Mouse (Mus musculus): Measurements from ENCODE around the gene Btbd9. TPM values are rescaled to one million over a fixed set of nuclear protein-coding genes. Genes with fewer than 3 reads are reported as not detected.
"Not testable (repeated sequence)": the region's sequence is repeated elsewhere in the genome, so short reads cannot be mapped to it uniquely, and the experiment has no call there.

Gene Btbd9
- 81.0 and 85.5 TPM in 2 replicates for total RNA-seq (2014; rRNA removed)
- 138 TPM in 2 replicates for polyA plus RNA-seq (2015; fragmentation: Nextera tagmentation; extraction: Ambion mirVana)

- ATAC-seq (ENCODE audit: low FRiP score), result peak; percentile 91
Measured at GRCm38 (mm10) chr17:30575941-30576773, at the start of gene Btbd9. Gene Btbd9 (minus strand): TSS chr17:30576488.

GRCm38 (mm10) chr17:30624132-30624531, 47.8 kb upstream of the Btbd9 start, which contains the start of gene Dnah8:
Gene Dnah8 (plus strand): TSS chr17:30624354.
- not testable (repeated sequence) for H3K4me1 ChIP-seq (ENCODE audit: insufficient read depth, low read length); H3K27me3 ChIP-seq (ENCODE audit: insufficient read depth, low read length); DNase-seq (ENCODE audit: low spot score); H3K9ac ChIP-seq (replicated peaks; ENCODE audit: low read length, poor library complexity, severe bottlenecking); H3K4me3 ChIP-seq (ENCODE audit: low read depth, low read length); H3K4me2 ChIP-seq (ENCODE audit: low read depth, low read length, poor library complexity, severe bottlenecking); H3K9me3 ChIP-seq (ENCODE audit: low read length); ATAC-seq (ENCODE audit: low FRiP score); H3K27ac ChIP-seq (ENCODE audit: low read depth, low read length); H3K36me3 ChIP-seq (ENCODE audit: insufficient read depth, low read length)
- WGBS, result no CpG with 5 or more reads among the region's 20 CpGs

More at GRCm38 (mm10) chr17:30575941-30576773, at the start of gene Btbd9:
- Histone ChIP-seq H3K9me3 (ENCODE audit: low read length) (no peaks in the 10 kb centered on the region), H3K4me3 (ENCODE audit: low read depth, low read length) (peak within 1 kb of the TSS; percentile 72), H3K36me3 (ENCODE audit: insufficient read depth, low read length) (no peaks in the 10 kb centered on the region), H3K4me1 (ENCODE audit: insufficient read depth, low read length) (peaks cover 8% of the 10 kb centered on the region), H3K4me2 (ENCODE audit: low read depth, low read length, poor library complexity, severe bottlenecking) (peak within 1 kb of the TSS; percentile 73), H3K27me3 (ENCODE audit: insufficient read depth, low read length) (no peaks in the 10 kb centered on the region), H3K9ac (replicated peaks; ENCODE audit: low read length, poor library complexity, severe bottlenecking) (peak within 1 kb of the TSS; percentile 75), H3K27ac (ENCODE audit: low read depth, low read length) (peak within 1 kb of the TSS; percentile 92)
- WGBS, result under 1% methylated on average over 54 of the region's 94 CpGs
- no peak for TF ChIP-seq CTCF (IDR thresholded peaks at IDR 0.05)
- peak; percentile 92 for DNase-seq (ENCODE audit: low spot score)

- ATAC-seq (ENCODE audit: low FRiP score) (no peak), DNase-seq (ENCODE audit: low spot score) (no peak)
- Histone ChIP-seq H3K9me3 (ENCODE audit: low read length) (no peaks in the 10 kb centered on the region), H3K27ac (ENCODE audit: low read depth, low read length) (no peak overlapping the region), H3K4me3 (ENCODE audit: low read depth, low read length) (no peak overlapping the region), H3K9ac (replicated peaks; ENCODE audit: low read length, poor library complexity, severe bottlenecking) (no peak overlapping the region), H3K4me1 (ENCODE audit: insufficient read depth, low read length) (no peaks in the 10 kb centered on the region), H3K36me3 (ENCODE audit: insufficient read depth, low read length) (no peaks in the 10 kb centered on the region), H3K27me3 (ENCODE audit: insufficient read depth, low read length) (no peaks in the 10 kb centered on the region), H3K4me2 (ENCODE audit: low read depth, low read length, poor library complexity, severe bottlenecking) (no peak overlapping the region)
- TF ChIP-seq CTCF (IDR thresholded peaks at IDR 0.05), result no peak
- 89% methylated on average over 3 of the region's 3 CpGs for WGBS
Measured at GRCm38 (mm10) chr17:30623200-30623599, 46.9 kb upstream of the Btbd9 start.

- TF ChIP-seq CTCF (IDR thresholded peaks at IDR 0.05), result no peak
- Histone ChIP-seq H3K27me3 (ENCODE audit: insufficient read depth, low read length) (no peaks in the 10 kb centered on the region), H3K36me3 (ENCODE audit: insufficient read depth, low read length) (no peaks in the 10 kb centered on the region), H3K4me2 (ENCODE audit: low read depth, low read length, poor library complexity, severe bottlenecking) (no peak overlapping the region), H3K4me1 (ENCODE audit: insufficient read depth, low read length) (no peaks in the 10 kb centered on the region), H3K9me3 (ENCODE audit: low read length) (no peaks in the 10 kb centered on the region), H3K4me3 (ENCODE audit: low read depth, low read length) (no peak overlapping the region), H3K9ac (replicated peaks; ENCODE audit: low read length, poor library complexity, severe bottlenecking) (no peak overlapping the region), H3K27ac (ENCODE audit: low read depth, low read length) (no peak overlapping the region)
- WGBS, result 69% methylated on average over 4 of the region's 4 CpGs
- no peak for DNase-seq (ENCODE audit: low spot score)
- ATAC-seq (ENCODE audit: low FRiP score), result no peak
Measured at GRCm38 (mm10) chr17:30621450-30621849, 45.2 kb upstream of the Btbd9 start.

DNA sequence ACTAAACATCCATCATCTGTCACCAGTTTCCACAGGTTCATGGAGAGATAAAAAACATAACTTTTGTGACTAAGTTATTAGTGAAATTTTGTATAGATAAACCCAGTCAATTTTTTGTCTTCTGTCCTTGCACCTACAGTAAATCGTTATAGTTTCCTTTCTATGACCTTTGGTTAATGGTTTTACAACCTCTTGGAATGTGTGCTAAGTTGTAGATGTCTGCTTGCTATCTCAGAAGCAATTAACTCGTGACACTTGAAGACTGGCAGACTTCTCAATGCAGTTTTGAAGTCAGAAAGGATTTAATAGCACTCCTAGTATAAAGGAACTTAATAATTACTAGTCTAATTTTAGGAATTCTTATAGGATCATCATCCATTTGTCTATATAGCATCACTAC, 44.3 kb upstream of the Btbd9 start:
- ATAC-seq (ENCODE audit: low FRiP score), result no peak
- H3K27ac ChIP-seq (ENCODE audit: low read depth, low read length), result no peak overlapping the region
- H3K9me3 ChIP-seq (ENCODE audit: low read length), result no peaks in the 10 kb centered on the region
- no peak for DNase-seq (ENCODE audit: low spot score)
- H3K27me3 ChIP-seq (ENCODE audit: insufficient read depth, low read length), result no peaks in the 10 kb centered on the region
- no peak overlapping the region for H3K9ac ChIP-seq (replicated peaks; ENCODE audit: low read length, poor library complexity, severe bottlenecking)
- H3K4me1 ChIP-seq (ENCODE audit: insufficient read depth, low read length), result no peaks in the 10 kb centered on the region
- 76% methylated on average over 2 of the region's 2 CpGs for WGBS
- no peaks in the 10 kb centered on the region for H3K36me3 ChIP-seq (ENCODE audit: insufficient read depth, low read length)
- no peak overlapping the region for H3K4me2 ChIP-seq (ENCODE audit: low read depth, low read length, poor library complexity, severe bottlenecking)
- H3K4me3 ChIP-seq (ENCODE audit: low read depth, low read length), result no peak overlapping the region
- TF ChIP-seq CTCF (IDR thresholded peaks at IDR 0.05), result no peak

GRCm38 (mm10) chr17:30619153-30619552, 42.9 kb upstream of the Btbd9 start:
- no peak overlapping the region for H3K4me3 ChIP-seq (ENCODE audit: low read depth, low read length)
- DNase-seq (ENCODE audit: low spot score) (no peak), ATAC-seq (ENCODE audit: low FRiP score) (no peak)
- no peaks in the 10 kb centered on the region for H3K27me3 ChIP-seq (ENCODE audit: insufficient read depth, low read length)
- H3K27ac ChIP-seq (ENCODE audit: low read depth, low read length), result no peak overlapping the region
- H3K36me3 ChIP-seq (ENCODE audit: insufficient read depth, low read length), result no peaks in the 10 kb centered on the region
- H3K4me1 ChIP-seq (ENCODE audit: insufficient read depth, low read length), result no peaks in the 10 kb centered on the region
- H3K9me3 ChIP-seq (ENCODE audit: low read length), result no peaks in the 10 kb centered on the region
- WGBS, result 52% methylated on average over 2 of the region's 2 CpGs
- H3K4me2 ChIP-seq (ENCODE audit: low read depth, low read length, poor library complexity, severe bottlenecking), result no peak overlapping the region
- TF ChIP-seq CTCF (IDR thresholded peaks at IDR 0.05), result no peak
- no peak overlapping the region for H3K9ac ChIP-seq (replicated peaks; ENCODE audit: low read length, poor library complexity, severe bottlenecking)

Measured in midbrain, postnatal 0 days (tissue).